29 mouse cellular contexts compared by ENCODE assay signal in genomic region chr5:34177821-34178220, GRCm38 (mm10). TPM values are rescaled to one million over a fixed set of nuclear protein-coding genes. Genes with fewer than 3 reads are reported as not detected.
DNase-seq lines count a peak whose midpoint lies in the region; ATAC-seq lines count a peak whose summit lies in the region.
"Had no signal": no experiment of that assay in that cellular context is flagged by ENCODE, and none has a peak within 500 bp of the region (broad histone marks: within the 10 kb centered on the region; RNA-seq: fewer than 3 reads in every experiment).

No protein-coding gene starts in this region.

- WGBS in heart, embryonic 10.5 days: 89% methylated on average over 4 of the region's 4 CpGs
- WGBS in heart, embryonic 11.5 days (ENCODE audit: insufficient replicate concordance): 78% methylated on average over 4 of the region's 4 CpGs
- 94% methylated on average over 4 of the region's 4 CpGs for WGBS in limb, embryonic 10.5 days

- intact Hi-C loops in heart, postnatal 25 days (cut with DNase I): no loop called here

- no peak overlapping the region for H3K4me2 ChIP-seq in heart, embryonic 11.5 days
- H3K4me2 ChIP-seq: forebrain, embryonic 12.5 days; hindbrain, embryonic 14.5 days; kidney, embryonic 15.5 days; limb, embryonic 13.5 days; liver, embryonic 12.5 days; midbrain, embryonic 12.5 days; neural tube, embryonic 13.5 days; stomach, embryonic 15.5 days had no signal

- H3K4me1 ChIP-seq in heart, embryonic 10.5 days: peaks cover 5% of the 10 kb centered on the region
- peaks cover 4% of the 10 kb centered on the region for H3K4me1 ChIP-seq in heart, embryonic 11.5 days (ENCODE audit: control insufficient read depth, insufficient read depth, low read length)
- H3K4me1 ChIP-seq in limb, embryonic 10.5 days: peaks cover 7% of the 10 kb centered on the region
- H3K4me1 ChIP-seq: forebrain, embryonic 12.5 days; liver, embryonic 12.5 days; midbrain, embryonic 12.5 days had no signal

- H3K4me3 ChIP-seq in heart, embryonic 10.5 days: no peak overlapping the region
- H3K4me3 ChIP-seq in heart, embryonic 11.5 days (ENCODE audit: low read depth, low read length): no peak overlapping the region
- no peak overlapping the region for H3K4me3 ChIP-seq in limb, embryonic 10.5 days
- H3K4me3 ChIP-seq: erythroblast, embryonic 14.5 days; forebrain, embryonic 12.5 days; kidney, embryonic 15.5 days; limb, embryonic 13.5 days; liver, embryonic 12.5 days; midbrain, embryonic 12.5 days; myocyte; neural tube, embryonic 13.5 days; stomach, embryonic 15.5 days had no signal

- peak; percentile 12 for DNase-seq in cerebellum, adult 11 months
- DNase-seq in cerebellum, postnatal 4 days (ENCODE audit: low spot score in 2 of 2): no peak
- DNase-seq in heart, embryonic 10.5 days (ENCODE audit: low spot score): peak; percentile 27
- peak; percentile 1 for DNase-seq in testis, postnatal 14 days (ENCODE audit: low spot score)
- no peak for DNase-seq in testis, postnatal 10 days (ENCODE audit: low spot score)
- peak; percentile 12 for DNase-seq in limb, embryonic 10.5 days (ENCODE audit: low spot score)
- no peak for DNase-seq in heart, postnatal 25 days (ENCODE audit: low spot score)
- DNase-seq: forebrain, postnatal 0 days; heart, postnatal 4 days; kidney, postnatal 25 days; lung, adult 18-20 months; right cerebral cortex, postnatal 14 days; thymus, adult 18-20 months; thymus, postnatal 25 days had no signal

- ATAC-seq in heart, embryonic 11.5 days (replicated peaks; ENCODE audit: insufficient number of reproducible peaks, low FRiP score, low TSS enrichment): no peak
- ATAC-seq: forebrain, postnatal 0 days; intestine, postnatal 0 days; liver, embryonic 12.5 days; lung, postnatal 0 days had no signal

- no peak overlapping the region for H3K9ac ChIP-seq in heart, embryonic 11.5 days (ENCODE audit: low read depth, low read length)
- H3K9ac ChIP-seq: forebrain, embryonic 12.5 days; forebrain, postnatal 0 days; hindbrain, embryonic 14.5 days; kidney, embryonic 15.5 days; limb, embryonic 13.5 days; liver, embryonic 12.5 days; midbrain, embryonic 12.5 days; neural tube, embryonic 13.5 days; stomach, embryonic 15.5 days had no signal

- H3K36me3 ChIP-seq in heart, embryonic 10.5 days: peaks cover 88% of the 10 kb centered on the region
- H3K36me3 ChIP-seq in heart, embryonic 11.5 days (ENCODE audit: control insufficient read depth, insufficient read depth, low read length): peaks cover 27% of the 10 kb centered on the region
- peaks cover 80% of the 10 kb centered on the region for H3K36me3 ChIP-seq in limb, embryonic 10.5 days

- H3K27me3 ChIP-seq in heart, embryonic 10.5 days (ENCODE audit: insufficient read depth, poor library complexity, severe bottlenecking): peaks cover 5% of the 10 kb centered on the region; the same call in 1 of the 2 replicates
- H3K27me3 ChIP-seq in heart, embryonic 11.5 days (ENCODE audit: control insufficient read depth, insufficient read depth, low read length): no peaks in the 10 kb centered on the region
- H3K27me3 ChIP-seq in limb, embryonic 10.5 days (ENCODE audit: low read depth, poor library complexity, severe bottlenecking): no peaks in the 10 kb centered on the region
- H3K27me3 ChIP-seq: forebrain, embryonic 12.5 days; kidney, embryonic 15.5 days; limb, embryonic 13.5 days; liver, embryonic 12.5 days; megakaryocyte, embryonic 14.5 days; midbrain, embryonic 12.5 days; neural tube, embryonic 13.5 days; stomach, embryonic 15.5 days had no signal

- H3K27ac ChIP-seq in heart, embryonic 10.5 days: no peak overlapping the region
- H3K27ac ChIP-seq in heart, embryonic 11.5 days (ENCODE audit: low read depth, low read length): no peak overlapping the region
- H3K27ac ChIP-seq in limb, embryonic 10.5 days: no peak overlapping the region
- H3K27ac ChIP-seq: forebrain, embryonic 12.5 days; hindbrain, embryonic 14.5 days; kidney, embryonic 15.5 days; limb, embryonic 13.5 days; liver, embryonic 12.5 days; midbrain, embryonic 12.5 days; neural tube, embryonic 13.5 days; stomach, embryonic 15.5 days had no signal

- H3K9me3 ChIP-seq in heart, embryonic 10.5 days: no peaks in the 10 kb centered on the region
- H3K9me3 ChIP-seq in heart, embryonic 11.5 days (replicated peaks; ENCODE audit: control insufficient read depth, low read length): no peaks in the 10 kb centered on the region
- no peaks in the 10 kb centered on the region for H3K9me3 ChIP-seq in limb, embryonic 10.5 days (replicated peaks)
- H3K9me3 ChIP-seq: forebrain, embryonic 12.5 days; G1E; kidney, embryonic 15.5 days; limb, embryonic 13.5 days; liver, embryonic 12.5 days; megakaryocyte, embryonic 14.5 days; midbrain, embryonic 12.5 days; neural tube, embryonic 13.5 days; stomach, embryonic 15.5 days had no signal

RNA-seq across cellular contexts. Expression of gene Haus3, which starts 8.5 kb away (rescaled TPM):
- polyA plus RNA-seq in heart, embryonic 10.5 days (2016; fragmentation: Nextera tagmentation; extraction: Ambion mirVana): 32.8 and 43.0 TPM in 2 replicates
- polyA plus RNA-seq in heart, embryonic 11.5 days (2014; fragmentation: Nextera tagmentation; extraction: Ambion mirVana): 28.8 and 31.2 TPM in 2 replicates
- 56.7 and 58.0 TPM in 2 replicates for polyA plus RNA-seq in limb, embryonic 10.5 days (2016; fragmentation: Nextera tagmentation; extraction: Ambion mirVana)
- 1 to 10 TPM; 3.4 to 3.9 TPM for total RNA-seq in heart, postnatal 25 days (2021)

RNA-seq across cellular contexts. Expression of gene Poln, which starts 8.6 kb away (rescaled TPM):
- polyA plus RNA-seq in heart, embryonic 10.5 days (2016; fragmentation: Nextera tagmentation; extraction: Ambion mirVana): 0.23 and 0.64 TPM in 2 replicates
- 0.38 and 0.52 TPM in 2 replicates for polyA plus RNA-seq in heart, embryonic 11.5 days (2014; fragmentation: Nextera tagmentation; extraction: Ambion mirVana)
- 0.59 and 0.63 TPM in 2 replicates for polyA plus RNA-seq in limb, embryonic 10.5 days (2016; fragmentation: Nextera tagmentation; extraction: Ambion mirVana)
- total RNA-seq in heart, postnatal 25 days (2021): 1 to 10 TPM; 3.3 to 3.4 TPM
- polyA plus RNA-seq: erythroblast, embryonic 14.5 days; G1E; intestine, postnatal 0 days had no signal

RNA-seq across cellular contexts. Expression of gene Mxd4, which starts 9.7 kb away (rescaled TPM):
- polyA plus RNA-seq in heart, embryonic 10.5 days (2016; fragmentation: Nextera tagmentation; extraction: Ambion mirVana): 21.6 and 22.5 TPM in 2 replicates
- 23.3 and 26.7 TPM in 2 replicates for polyA plus RNA-seq in heart, embryonic 11.5 days (2014; fragmentation: Nextera tagmentation; extraction: Ambion mirVana)
- 13.2 and 25.3 TPM in 2 replicates for polyA plus RNA-seq in limb, embryonic 10.5 days (2016; fragmentation: Nextera tagmentation; extraction: Ambion mirVana)
- 10 to 100 TPM; 72.6 to 89.1 TPM for total RNA-seq in heart, postnatal 25 days (2021)

Comparison
In these comparisons a context has a peak if more than half of its experiments do, and no peak if none do; other contexts are left out.
1. DNase-seq: peak in cerebellum, adult 11 months (single experiment), heart, embryonic 10.5 days (single experiment), testis, postnatal 14 days (single experiment) and limb, embryonic 10.5 days (single experiment); none in cerebellum, postnatal 4 days (0 of 2), testis, postnatal 10 days (single experiment) and heart, postnatal 25 days (single experiment).